Mouse (Mus musculus) lung, embryonic 15.5 days (tissue): ENCODE measurements at regions not wholly inside any gene's neighbourhood (a gene's known extent, or its start where the extent isn't known, plus 50 kb on each side); places are given as distances from the start of the nearest gene placed in this dataset.
"Not testable (repeated sequence)": the region's sequence is repeated elsewhere in the genome, so short reads cannot be mapped to it uniquely, and the experiment has no call there.

ENCODE experiments used
- ATAC-seq: fragments of 200-750 bp; cut with Nextera tagmentation; 2 replicates; pipeline ENCODE4 v1.8.0; 2017; ENCODE audit warnings: moderate number of reproducible peaks, borderline replicate concordance; ENCODE audit not compliant: low FRiP score, low TSS enrichment; ENCODE audit errors: extremely low read depth
- H3K27ac ChIP-seq: fragments of 300-500 bp; sonication (generic); 2 replicates; pipeline ENCODE4 v1.5.1; 2015; ENCODE audit warnings: moderate library complexity, mild to moderate bottlenecking, inconsistent platforms
- H3K27me3 ChIP-seq: fragments of 300-500 bp; sonication (generic); 2 replicates; pipeline ENCODE4 v1.6.1; 2015; ENCODE audit warnings: inconsistent platforms
- H3K36me3 ChIP-seq: fragments of 300-500 bp; sonication (generic); 2 replicates; pipeline ENCODE4 v1.6.1; 2015; ENCODE audit warnings: inconsistent platforms
- H3K4me1 ChIP-seq: fragments of 300-500 bp; sonication (generic); 2 replicates; pipeline ENCODE4 v1.6.1; 2015; ENCODE audit warnings: inconsistent platforms
- H3K4me2 ChIP-seq: fragments of 300-500 bp; sonication (generic); 2 replicates; pipeline ENCODE4 v1.6.1; 2015; ENCODE audit warnings: inconsistent platforms, mild to moderate bottlenecking, moderate library complexity
- H3K4me3 ChIP-seq: fragments of 300-500 bp; sonication (generic); 2 replicates; pipeline ENCODE4 v1.5.1; 2015; ENCODE audit warnings: mild to moderate bottlenecking, inconsistent platforms
- H3K9ac ChIP-seq: fragments of 300-500 bp; sonication (generic); 2 replicates; pipeline ENCODE4 v1.6.1; 2015; ENCODE audit warnings: inconsistent platforms
- H3K9me3 ChIP-seq: fragments of 300-500 bp; sonication (generic); 2 replicates; pipeline ENCODE4 v1.6.1; 2016; ENCODE audit warnings: inconsistent platforms
- WGBS: fragments of 180-500 bp; shearing (Covaris S2); methylation state at CpG from one replicate; pipeline ENCODE4 v1.1.7; 2015; 5-methylcytosine and 5-hydroxymethylcytosine counted together

DNA sequence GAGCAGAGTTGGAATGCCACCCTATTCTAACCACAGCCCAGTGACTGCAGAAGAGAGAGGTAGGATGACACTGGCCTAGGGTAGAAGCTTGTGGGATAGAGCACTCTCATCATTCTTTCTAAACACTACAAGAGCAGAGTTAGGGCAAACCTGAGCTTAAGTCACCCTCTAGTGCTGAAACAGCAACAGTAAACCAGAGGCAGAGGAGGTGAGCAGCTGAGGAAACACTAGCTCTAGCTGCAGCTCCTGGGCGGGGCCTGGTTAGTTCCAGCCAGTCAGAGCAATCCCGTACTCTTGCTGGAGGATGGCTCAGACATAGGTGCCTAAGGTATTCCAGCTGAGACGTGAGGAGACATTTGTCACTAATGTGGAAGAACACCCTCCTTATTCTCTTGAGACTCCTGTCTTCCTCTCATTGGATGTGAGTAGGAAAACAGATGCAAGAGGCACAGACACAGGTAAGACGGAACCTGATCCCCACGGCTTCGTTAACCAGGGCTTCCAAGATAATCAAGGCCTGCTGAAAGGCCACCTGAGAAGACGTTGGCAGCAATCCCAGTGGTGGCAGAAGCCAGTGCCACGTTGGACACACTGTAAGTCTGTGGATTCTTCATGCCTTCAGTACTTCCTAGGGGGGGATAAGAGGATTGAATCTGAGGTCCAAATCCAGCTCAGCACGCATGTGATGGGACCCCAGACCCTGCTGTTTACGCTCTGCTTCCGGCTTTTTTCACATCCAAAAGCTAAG, 101.3 kb downstream of the Rchy1 start:
- Histone ChIP-seq H3K27me3 (no peaks in the 10 kb centered on the region), H3K9me3 (no peaks in the 10 kb centered on the region), H3K27ac (no peak overlapping the region), H3K4me3 (no peak overlapping the region), H3K9ac (no peak overlapping the region), H3K4me2 (no peak overlapping the region), H3K4me1 (no peaks in the 10 kb centered on the region), H3K36me3 (no peaks in the 10 kb centered on the region)
- WGBS: 67% methylated on average over 11 of the region's 11 CpGs
- ATAC-seq: no peak

DNA sequence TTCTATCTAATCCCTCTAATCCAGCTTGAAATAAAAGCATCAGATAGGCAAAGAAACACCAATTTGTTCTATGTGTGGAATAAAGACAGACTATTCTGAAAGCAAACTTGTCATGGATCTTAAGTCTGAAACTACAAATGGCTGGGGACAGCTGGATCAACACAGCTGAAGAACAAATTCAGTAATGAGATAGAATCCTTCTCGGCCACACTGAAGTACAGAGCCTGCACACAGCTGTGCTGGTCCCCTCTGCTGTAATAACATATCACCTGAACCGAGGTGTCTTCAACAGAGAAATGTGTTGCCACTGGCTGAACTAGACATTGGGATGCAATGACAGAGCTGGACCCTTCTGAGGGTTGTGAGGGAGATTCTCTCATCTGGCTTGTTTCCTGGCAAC, 102.4 kb downstream of the Rchy1 start:
- H3K27ac ChIP-seq: no peak overlapping the region
- 67% methylated on average over 2 of the region's 2 CpGs for WGBS
- H3K4me1 ChIP-seq: no peaks in the 10 kb centered on the region
- ATAC-seq: no peak
- no peaks in the 10 kb centered on the region for H3K9me3 ChIP-seq
- no peaks in the 10 kb centered on the region for H3K36me3 ChIP-seq
- no peak overlapping the region for H3K4me3 ChIP-seq
- H3K27me3 ChIP-seq: no peaks in the 10 kb centered on the region
- no peak overlapping the region for H3K4me2 ChIP-seq
- H3K9ac ChIP-seq: no peak overlapping the region

DNA sequence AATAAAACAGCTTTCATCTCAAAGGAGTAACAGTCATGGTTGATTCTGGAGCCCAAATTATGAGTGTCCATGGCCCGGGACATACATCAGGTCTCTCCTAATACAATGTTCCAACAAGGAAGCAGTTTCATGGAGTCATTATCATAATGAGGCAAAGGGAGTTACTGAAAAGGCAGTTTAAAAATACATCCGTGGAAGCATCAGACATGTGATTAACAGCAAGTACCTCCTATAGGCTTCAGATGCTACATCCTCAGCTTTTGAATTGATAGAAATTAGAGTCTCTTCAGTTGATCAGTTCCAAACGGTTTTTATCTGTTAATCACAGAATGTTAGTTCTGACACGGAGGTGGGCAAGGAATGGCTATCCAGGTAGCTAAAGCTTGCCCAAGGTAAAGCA, 110.5 kb downstream of the Rchy1 start:
- no peak overlapping the region for H3K27ac ChIP-seq
- no peaks in the 10 kb centered on the region for H3K36me3 ChIP-seq
- no peak overlapping the region for H3K4me3 ChIP-seq
- no peaks in the 10 kb centered on the region for H3K9me3 ChIP-seq
- H3K27me3 ChIP-seq: no peaks in the 10 kb centered on the region
- ATAC-seq: no peak
- H3K9ac ChIP-seq: no peak overlapping the region
- no peaks in the 10 kb centered on the region for H3K4me1 ChIP-seq
- 64% methylated on average over 4 of the region's 4 CpGs for WGBS
- H3K4me2 ChIP-seq: no peak overlapping the region

DNA sequence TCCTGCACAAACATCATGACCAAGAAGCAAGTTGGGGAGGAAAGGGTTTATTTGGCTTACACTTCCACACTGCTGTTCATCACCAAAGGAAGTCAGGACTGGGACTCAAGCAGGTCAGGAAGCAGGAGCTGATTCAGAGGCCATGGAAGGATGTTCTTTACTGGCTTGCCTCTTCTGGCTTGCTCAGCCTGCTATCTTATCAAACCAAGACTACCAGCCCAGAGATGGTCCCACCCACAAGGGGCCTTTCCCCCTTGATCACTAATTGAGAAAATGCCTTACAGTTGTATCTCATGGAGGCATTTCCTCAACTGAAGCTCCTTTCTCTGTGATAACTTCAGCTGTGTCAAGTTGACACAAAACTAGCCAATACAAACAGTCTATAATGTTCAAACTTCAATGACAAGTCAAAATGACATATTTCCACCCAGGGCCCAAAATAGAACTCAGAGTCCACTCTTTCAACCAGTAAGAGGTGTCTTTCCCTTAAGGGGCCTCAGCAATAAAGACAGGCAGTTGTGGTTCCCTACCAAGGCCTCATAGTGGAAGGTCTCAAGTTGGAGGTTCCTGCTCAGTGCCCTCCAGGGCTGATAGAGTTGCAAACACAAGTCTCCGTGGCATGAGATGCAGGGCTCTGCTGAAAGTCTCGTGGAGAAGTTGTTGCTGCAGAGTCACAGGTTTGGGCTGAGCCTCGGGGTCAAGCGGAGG, 111.9 kb downstream of the Rchy1 start:
- not testable (repeated sequence) for H3K36me3 ChIP-seq, H3K27ac ChIP-seq, H3K9me3 ChIP-seq, H3K4me3 ChIP-seq, H3K27me3 ChIP-seq, H3K9ac ChIP-seq, H3K4me1 ChIP-seq, ATAC-seq, H3K4me2 ChIP-seq
- WGBS: 84% methylated on average over 4 of the region's 4 CpGs

DNA sequence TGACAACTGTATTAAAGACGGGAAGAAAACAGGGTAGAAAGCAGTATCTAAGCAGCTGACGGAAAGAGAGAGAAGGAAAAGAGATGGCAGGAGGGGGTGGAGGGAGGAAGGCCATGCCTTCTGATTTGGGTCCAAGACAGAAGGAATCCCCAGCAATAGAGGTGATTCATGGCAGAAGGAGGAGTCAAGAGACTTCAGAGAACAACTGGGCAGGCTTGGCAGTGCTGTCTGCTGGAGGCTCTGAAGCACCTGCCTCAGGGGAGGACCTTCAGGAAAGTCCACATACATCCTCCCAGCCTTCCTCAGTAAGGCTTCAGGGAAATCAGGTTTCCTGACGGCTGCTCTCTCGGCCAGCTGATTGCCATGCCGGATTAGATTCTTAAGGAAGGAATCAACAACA, 112.4 kb downstream of the Rchy1 start:
- 82% methylated on average over 5 of the region's 5 CpGs for WGBS
- ATAC-seq: no peak
- Histone ChIP-seq H3K9me3 (no peaks in the 10 kb centered on the region), H3K27ac (no peak overlapping the region), H3K27me3 (no peaks in the 10 kb centered on the region), H3K4me1 (no peaks in the 10 kb centered on the region), H3K9ac (no peak overlapping the region), H3K4me3 (no peak overlapping the region), H3K36me3 (no peaks in the 10 kb centered on the region), H3K4me2 (no peak overlapping the region)

DNA sequence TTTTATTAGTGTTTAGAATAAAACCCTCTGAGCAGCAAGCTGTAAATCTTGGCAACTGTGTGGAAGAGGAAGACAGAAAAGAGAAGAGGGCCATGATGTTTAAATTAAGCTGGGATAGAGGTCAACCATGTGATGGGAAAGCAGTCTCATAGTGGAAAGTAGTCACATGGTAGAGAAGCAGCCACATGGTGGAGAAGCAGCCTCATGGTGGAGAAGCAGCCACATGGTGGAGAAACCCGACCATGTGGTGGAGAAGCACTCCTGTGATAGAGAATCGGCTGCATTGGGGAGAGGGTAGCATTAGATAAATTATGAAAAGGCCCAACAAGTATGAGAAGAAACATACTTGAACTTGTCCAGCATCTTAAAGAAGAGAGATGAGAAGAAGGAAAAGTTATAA, 113.3 kb downstream of the Rchy1 start:
- Histone ChIP-seq H3K4me1 (0 out of 2 replicates have a peak, but pooled peaks cover 2% of the 10 kb centered on the region), H3K9ac (no peak overlapping the region), H3K4me2 (no peak overlapping the region), H3K27ac (no peak overlapping the region), H3K27me3 (no peaks in the 10 kb centered on the region), H3K9me3 (no peaks in the 10 kb centered on the region), H3K4me3 (no peak overlapping the region), H3K36me3 (no peaks in the 10 kb centered on the region)
- no peak for ATAC-seq
- WGBS: 76% methylated on average over 2 of the region's 2 CpGs

DNA sequence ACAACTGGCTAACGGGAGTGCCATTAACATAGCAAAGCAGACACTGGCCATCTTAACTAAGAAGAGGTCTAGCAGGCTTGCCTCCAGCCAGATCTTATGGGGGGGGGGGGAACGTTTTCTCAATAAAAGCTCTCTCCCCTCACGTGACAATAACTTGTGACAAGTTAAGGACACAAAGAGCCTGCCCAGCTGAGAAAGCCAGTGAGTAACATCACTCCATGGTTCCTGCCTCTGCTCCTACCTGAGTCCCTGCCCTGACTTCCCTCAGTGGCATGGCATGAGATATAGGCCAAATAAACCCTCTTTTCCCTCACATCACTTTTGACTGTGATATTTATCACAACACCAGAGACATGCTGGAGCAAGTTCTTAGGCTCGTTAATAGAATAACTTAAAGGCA, 113.8 kb downstream of the Rchy1 start:
- Histone ChIP-seq H3K36me3 (no peaks in the 10 kb centered on the region), H3K9ac (no peak overlapping the region), H3K27me3 (no peaks in the 10 kb centered on the region), H3K4me2 (no peak overlapping the region), H3K9me3 (no peaks in the 10 kb centered on the region), H3K4me1 (0 out of 2 replicates have a peak, but pooled peaks cover 4% of the 10 kb centered on the region), H3K4me3 (no peak overlapping the region), H3K27ac (no peak overlapping the region)
- WGBS: 61% methylated on average over 4 of the region's 4 CpGs
- no peak for ATAC-seq

DNA sequence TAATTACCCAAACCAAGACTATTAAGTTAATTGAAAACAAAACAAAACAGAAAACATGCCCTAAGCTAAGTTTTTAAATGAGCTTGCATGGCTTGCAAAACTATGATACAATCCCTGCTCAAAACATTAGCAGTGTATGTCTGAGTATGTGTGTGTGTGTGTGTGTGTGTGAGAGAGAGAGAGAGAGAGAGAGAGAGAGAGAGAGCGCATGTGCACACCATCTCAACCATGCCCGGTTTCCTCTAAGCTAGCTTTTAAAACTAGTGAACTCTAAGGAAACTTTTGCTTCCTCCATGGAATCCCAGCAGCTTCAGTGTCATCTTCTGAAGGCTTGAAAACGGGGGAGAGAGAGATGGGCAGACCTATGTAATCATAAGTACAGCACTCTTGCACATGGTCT, 114.3 kb downstream of the Rchy1 start:
- 0 out of 2 replicates have a peak, but pooled peaks cover 4% of the 10 kb centered on the region for H3K4me1 ChIP-seq
- 77% methylated on average over 3 of the region's 3 CpGs for WGBS
- H3K9me3 ChIP-seq: no peaks in the 10 kb centered on the region
- H3K27me3 ChIP-seq: no peaks in the 10 kb centered on the region
- no peak overlapping the region for H3K9ac ChIP-seq
- H3K4me3 ChIP-seq: no peak overlapping the region
- no peaks in the 10 kb centered on the region for H3K36me3 ChIP-seq
- H3K27ac ChIP-seq: no peak overlapping the region
- H3K4me2 ChIP-seq: no peak overlapping the region
- ATAC-seq: no peak

DNA sequence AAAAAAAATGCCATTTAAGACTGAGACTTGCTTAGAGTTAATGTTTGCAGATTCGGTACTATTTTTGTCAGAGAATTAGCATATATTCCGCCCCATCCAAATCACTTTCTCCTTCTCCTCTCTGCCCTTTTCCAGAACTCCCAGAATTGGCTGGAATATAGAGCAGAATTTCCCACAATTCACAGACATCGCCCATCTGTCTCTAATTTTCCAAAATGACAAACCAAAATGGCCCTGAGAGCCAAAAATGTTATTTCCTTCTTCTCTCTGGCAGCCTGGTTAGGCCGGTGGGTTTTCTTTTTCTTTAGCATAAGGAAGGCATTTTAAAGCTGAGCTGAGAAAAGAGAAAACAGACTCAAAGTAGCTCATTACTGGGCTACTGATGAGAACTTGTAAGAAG, 119.8 kb downstream of the Rchy1 start:
- H3K9me3 ChIP-seq: no peaks in the 10 kb centered on the region
- H3K36me3 ChIP-seq: no peaks in the 10 kb centered on the region
- H3K27me3 ChIP-seq: no peaks in the 10 kb centered on the region
- 79% methylated on average over 4 of the region's 4 CpGs for WGBS
- no peak overlapping the region for H3K4me3 ChIP-seq
- no peak overlapping the region for H3K27ac ChIP-seq
- no peak for ATAC-seq
- H3K4me2 ChIP-seq: no peak overlapping the region
- 0 out of 2 replicates have a peak, but pooled peaks cover 4% of the 10 kb centered on the region for H3K4me1 ChIP-seq
- no peak overlapping the region for H3K9ac ChIP-seq

DNA sequence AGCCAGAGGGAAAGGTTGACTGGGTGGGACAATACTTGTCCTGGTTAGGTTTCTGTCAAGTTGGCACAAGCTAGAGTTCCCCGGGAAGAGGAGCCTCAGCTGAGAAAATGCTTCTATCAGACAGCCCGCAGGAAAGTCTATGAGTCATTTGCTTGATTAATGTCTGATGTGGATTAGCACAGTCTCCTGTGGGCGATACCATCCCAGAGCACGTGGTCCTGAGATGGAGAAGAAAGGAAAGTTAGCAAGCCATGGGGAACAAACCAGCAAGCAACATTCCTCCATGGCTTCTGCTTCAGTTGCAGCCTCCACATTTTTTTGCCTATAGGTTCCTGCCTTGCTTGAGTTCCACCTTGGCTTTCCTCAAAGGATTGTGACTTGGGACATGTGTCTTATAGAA, 121.8 kb downstream of the Rchy1 start:
- H3K9me3 ChIP-seq: no peaks in the 10 kb centered on the region
- no peak overlapping the region for H3K9ac ChIP-seq
- H3K4me1 ChIP-seq: 0 out of 2 replicates have a peak, but pooled peaks cover 4% of the 10 kb centered on the region
- no peak overlapping the region for H3K4me3 ChIP-seq
- no peak overlapping the region for H3K27ac ChIP-seq
- no peaks in the 10 kb centered on the region for H3K27me3 ChIP-seq
- H3K4me2 ChIP-seq: no peak overlapping the region
- ATAC-seq: no peak
- WGBS: 55% methylated on average over 4 of the region's 4 CpGs
- H3K36me3 ChIP-seq: no peaks in the 10 kb centered on the region

DNA sequence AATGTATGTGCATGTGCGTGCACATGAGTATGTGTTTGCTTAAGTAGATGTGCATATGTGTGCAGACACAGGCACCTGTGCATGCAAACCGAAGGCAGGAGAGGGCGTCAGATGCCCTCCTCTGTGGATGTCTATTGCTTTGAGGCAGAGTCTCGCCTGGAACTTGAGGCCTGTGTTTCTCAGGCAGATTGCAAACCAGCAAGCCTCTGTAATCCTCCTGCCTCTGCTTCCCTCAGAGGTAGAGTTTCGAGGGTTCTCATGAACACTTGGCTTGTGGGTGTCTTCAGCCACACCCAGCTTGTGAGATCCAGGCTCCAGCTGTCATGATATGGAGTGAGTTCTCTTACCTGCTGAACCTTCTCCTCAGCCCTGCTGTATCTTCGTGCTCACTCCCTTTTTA, 134.4 kb downstream of the Rchy1 start:
- no peak for ATAC-seq
- H3K27ac ChIP-seq: no peak overlapping the region
- H3K4me2 ChIP-seq: no peak overlapping the region
- 79% methylated on average over 6 of the region's 6 CpGs for WGBS
- H3K4me3 ChIP-seq: no peak overlapping the region
- no peaks in the 10 kb centered on the region for H3K27me3 ChIP-seq
- H3K36me3 ChIP-seq: no peaks in the 10 kb centered on the region
- H3K9ac ChIP-seq: no peak overlapping the region
- no peaks in the 10 kb centered on the region for H3K4me1 ChIP-seq
- H3K9me3 ChIP-seq: no peaks in the 10 kb centered on the region

DNA sequence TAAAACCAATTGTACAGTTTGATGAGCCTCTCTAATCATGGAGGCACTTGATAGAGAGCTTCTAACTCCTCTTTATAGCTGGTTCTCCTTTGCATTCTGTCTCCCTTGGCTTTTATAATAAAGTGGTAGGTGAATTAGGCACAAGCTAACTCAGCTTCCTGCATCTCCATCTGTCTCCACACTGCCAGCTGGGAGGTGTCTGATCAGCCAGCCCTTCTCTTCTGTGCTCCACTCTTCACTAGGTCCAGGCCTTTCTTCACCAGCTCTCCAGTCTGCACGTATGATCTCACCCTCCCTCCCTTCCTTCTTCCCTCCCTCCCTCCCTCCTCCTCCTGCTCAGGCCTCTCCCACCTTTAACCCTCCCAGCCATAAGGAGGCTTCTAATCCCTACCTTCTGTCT, 136.2 kb downstream of the Rchy1 start:
- Histone ChIP-seq H3K27ac (no peak overlapping the region), H3K27me3 (no peaks in the 10 kb centered on the region), H3K4me2 (no peak overlapping the region), H3K9ac (no peak overlapping the region), H3K36me3 (no peaks in the 10 kb centered on the region), H3K9me3 (no peaks in the 10 kb centered on the region), H3K4me1 (no peaks in the 10 kb centered on the region), H3K4me3 (no peak overlapping the region)
- WGBS: 6% methylated on average over 1 of the region's 1 CpGs
- ATAC-seq: no peak
